Mouse (Mus musculus) G1E (cell line): Measurements from ENCODE around the gene Trim39.

Source experiments
- CTCF ChIP-seq: IDR thresholded peaks from 2 replicates; pipeline ENCODE4 v1.5.1; 2012; ENCODE audit warnings: low read depth, low read length, inconsistent platforms, mixed read lengths
- GATA2 ChIP-seq: IDR thresholded peaks from 2 replicates; pipeline ENCODE4 v1.6.1; 2012; ENCODE audit warnings: low read depth, low read length, inconsistent platforms, borderline replicate concordance
- POLR2AphosphoS5 ChIP-seq: IDR thresholded peaks from 2 replicates; pipeline ENCODE4 v1.6.1; 2012; ENCODE audit warnings: low read depth, low read length, inconsistent platforms; ENCODE audit not compliant: insufficient replicate concordance

GRCm38 (mm10) chr17:36315041-36315688 is 43.1 kb upstream of the Trim39 start:
- no peak for TF ChIP-seq CTCF
- no peak for TF ChIP-seq POLR2AphosphoS5
- no peak for TF ChIP-seq GATA2
